Mouse (Mus musculus) heart, embryonic 13.5 days (tissue): ENCODE data around the gene Mx1. TPM values are rescaled to one million over a fixed set of nuclear protein-coding genes. Genes with fewer than 3 reads are reported as not detected.

Experiments
- ATAC-seq: fragments of 200-750 bp; cut with Nextera tagmentation; 2 replicates; pipeline ENCODE4 v1.8.0; 2017; ENCODE audit warnings: moderate TSS enrichment; ENCODE audit not compliant: insufficient number of reproducible peaks, low FRiP score, low TSS enrichment; ENCODE audit errors: extremely low read depth
- H3K27ac ChIP-seq: fragments of 300-500 bp; sonication (generic); replicated peaks from 2 replicates; pipeline ENCODE4 v1.5.1; 2015; ENCODE audit warnings: moderate library complexity, mild to moderate bottlenecking, inconsistent platforms
- H3K27me3 ChIP-seq: fragments of 300-500 bp; sonication (generic); replicated peaks from 2 replicates; pipeline ENCODE4 v1.6.1; 2015; ENCODE audit warnings: mild to moderate bottlenecking, inconsistent platforms
- H3K36me3 ChIP-seq: fragments of 300-500 bp; sonication (generic); 2 replicates; pipeline ENCODE4 v1.6.1; 2015; ENCODE audit warnings: mild to moderate bottlenecking, inconsistent platforms
- H3K4me1 ChIP-seq: fragments of 300-500 bp; sonication (generic); 2 replicates; pipeline ENCODE4 v1.6.1; 2015; ENCODE audit warnings: inconsistent platforms
- H3K4me2 ChIP-seq: fragments of 300-500 bp; sonication (generic); 2 replicates; pipeline ENCODE4 v1.6.1; 2015; ENCODE audit warnings: inconsistent platforms, mild to moderate bottlenecking, moderate library complexity
- H3K4me3 ChIP-seq: fragments of 300-500 bp; sonication (generic); 2 replicates; pipeline ENCODE4 v1.5.1; 2015; ENCODE audit warnings: moderate library complexity, mild to moderate bottlenecking, inconsistent platforms
- H3K9ac ChIP-seq: fragments of 300-500 bp; sonication (generic); 2 replicates; pipeline ENCODE4 v1.6.1; 2015; ENCODE audit warnings: inconsistent platforms, mild to moderate bottlenecking, moderate library complexity
- H3K9me3 ChIP-seq: fragments of 300-500 bp; sonication (generic); 2 replicates; pipeline ENCODE4 v1.6.1; 2016; ENCODE audit warnings: inconsistent platforms
- WGBS: fragments of 180-500 bp; shearing (Covaris S2); methylation state at CpG from one replicate; pipeline ENCODE4 v1.1.7; 2015; ENCODE audit warnings: mixed read lengths; 5-methylcytosine and 5-hydroxymethylcytosine counted together
- polyA plus RNA-seq: library from polyadenylated mRNA; unstranded; fragments of >200 nt; fragmentation: Nextera tagmentation; extraction: Ambion mirVana; gene quantifications from 2 replicates; pipeline ENCODE4 v1.2.1, GENCODE M21; 2015

The Mx1 gene
- polyA plus RNA-seq, 1 experiment from 2014 or later = 0.27 TPM

DNA sequence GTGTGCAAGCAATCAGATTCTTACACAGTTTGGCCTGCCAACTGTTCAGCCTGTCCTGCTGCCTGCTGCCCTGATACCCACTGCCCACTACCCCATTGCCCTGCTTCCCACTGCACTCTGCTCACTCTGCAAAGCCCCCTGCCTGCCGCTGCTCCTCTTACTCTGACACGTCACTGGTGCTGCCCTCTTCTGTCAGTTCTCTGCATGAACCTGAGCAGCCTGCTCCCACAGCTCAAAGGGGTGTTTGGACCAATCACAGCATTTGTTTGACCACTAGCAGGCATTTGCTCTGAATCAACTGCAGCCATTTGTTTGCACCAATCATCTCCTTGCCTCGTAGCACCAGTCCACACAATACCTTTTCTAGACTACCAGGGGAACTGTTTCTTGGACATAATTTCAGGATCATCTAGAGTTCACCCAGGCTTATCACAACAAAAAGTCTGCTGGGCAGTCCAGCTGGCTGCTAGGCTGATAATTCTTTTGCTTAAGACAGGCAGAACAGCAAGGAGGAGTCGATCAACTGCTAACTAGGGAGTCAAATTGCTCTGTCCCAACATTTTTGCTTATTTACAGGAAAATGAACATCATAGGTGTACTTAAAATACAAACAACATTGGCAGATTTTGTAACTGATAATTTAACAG is 44.7 kb downstream of the Mx1 start:
- H3K4me2 ChIP-seq = no peak overlapping the region
- no peak overlapping the region for H3K4me3 ChIP-seq
- no peaks in the 10 kb centered on the region for H3K9me3 ChIP-seq
- H3K27ac ChIP-seq = no peak overlapping the region
- H3K27me3 ChIP-seq = no peaks in the 10 kb centered on the region
- peaks cover 18% of the 10 kb centered on the region for H3K4me1 ChIP-seq
- no peak for ATAC-seq
- H3K9ac ChIP-seq = no peak overlapping the region
- 10% methylated on average over 4 of the region's 4 CpGs for WGBS
- H3K36me3 ChIP-seq = 0 out of 2 replicates have a peak, but pooled peaks cover 3% of the 10 kb centered on the region

DNA sequence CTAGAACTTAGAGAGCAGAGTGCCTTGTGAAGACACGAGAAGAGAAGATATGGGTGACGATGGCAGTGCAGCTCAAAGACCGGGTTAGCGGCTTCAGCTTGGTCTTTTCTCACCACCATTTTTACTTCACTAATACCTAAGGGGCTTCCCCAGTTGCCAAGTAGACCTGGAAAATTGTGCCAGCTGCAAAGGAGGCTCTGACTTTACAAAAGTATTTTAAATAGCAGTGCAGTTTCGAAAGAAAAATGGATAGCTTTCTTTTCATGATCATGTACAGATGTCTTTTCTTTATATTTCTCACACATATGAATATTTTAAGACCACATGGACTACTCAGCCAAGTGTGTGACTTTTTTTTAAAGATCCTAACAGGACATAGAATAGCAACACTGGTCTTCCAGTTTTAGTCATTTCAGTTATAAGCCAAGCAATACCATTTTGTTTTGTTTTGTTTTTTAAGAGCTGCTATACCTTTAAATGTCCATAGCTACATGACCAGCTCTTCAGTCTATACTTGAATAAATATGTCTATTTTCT is 57.2 kb downstream of the Mx1 start:
- Histone ChIP-seq H3K9ac (no peak overlapping the region), H3K27ac (no peak overlapping the region), H3K36me3 (peaks cover 5% of the 10 kb centered on the region; the same call in 1 of the 2 replicates), H3K9me3 (no peaks in the 10 kb centered on the region), H3K4me1 (peaks cover 7% of the 10 kb centered on the region; the same call in 1 of the 2 replicates), H3K4me3 (no peak overlapping the region), H3K4me2 (no peak overlapping the region), H3K27me3 (no peaks in the 10 kb centered on the region; the same call in 1 of the 2 replicates)
- no peak for ATAC-seq
- 87% methylated on average over 5 of the region's 5 CpGs for WGBS

GRCm38 (mm10) chr16:97402213-97402785 is 60.4 kb downstream of the Mx1 start:
- Histone ChIP-seq H3K36me3 (no peaks in the 10 kb centered on the region), H3K27ac (no peak overlapping the region), H3K9me3 (no peaks in the 10 kb centered on the region), H3K4me1 (peaks cover 10% of the 10 kb centered on the region), H3K4me3 (no peak overlapping the region), H3K27me3 (no peaks in the 10 kb centered on the region; the same call in 1 of the 2 replicates), H3K4me2 (no peak overlapping the region), H3K9ac (no peak overlapping the region)
- no peak for ATAC-seq
- WGBS = 65% methylated on average over 4 of the region's 4 CpGs

GRCm38 (mm10) chr16:97401741-97402140 is 61.0 kb downstream of the Mx1 start:
- no peak overlapping the region for H3K4me3 ChIP-seq
- ATAC-seq = no peak
- peaks cover 11% of the 10 kb centered on the region for H3K4me1 ChIP-seq
- no peak overlapping the region for H3K9ac ChIP-seq
- no peaks in the 10 kb centered on the region; the same call in 1 of the 2 replicates for H3K27me3 ChIP-seq
- no peak overlapping the region for H3K27ac ChIP-seq
- no peaks in the 10 kb centered on the region for H3K9me3 ChIP-seq
- H3K4me2 ChIP-seq = no peak overlapping the region
- H3K36me3 ChIP-seq = no peaks in the 10 kb centered on the region

DNA sequence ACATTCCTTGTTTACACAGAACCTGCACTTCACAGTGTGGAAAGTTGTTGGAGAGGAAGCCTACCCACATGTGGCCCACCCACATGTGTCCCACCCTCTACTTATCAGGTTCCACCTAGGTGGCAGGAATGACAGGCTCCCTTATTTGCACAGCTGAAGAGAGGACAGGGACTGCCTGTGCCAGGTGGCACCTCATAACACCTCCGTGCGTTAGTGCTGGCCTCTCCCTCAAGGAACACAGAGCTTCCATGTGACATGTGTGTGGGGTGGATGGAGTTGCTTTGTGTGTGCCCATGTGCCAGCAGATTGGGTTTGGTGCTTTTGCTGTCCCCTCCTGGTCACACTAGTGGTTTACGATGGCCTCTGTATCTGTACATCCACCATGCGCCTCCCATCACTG is 62.7 kb downstream of the Mx1 start:
- ATAC-seq = no peak
- Histone ChIP-seq H3K36me3 (peaks cover 2% of the 10 kb centered on the region; the same call in 1 of the 2 replicates), H3K4me1 (peaks cover 11% of the 10 kb centered on the region), H3K27me3 (no peaks in the 10 kb centered on the region; the same call in 1 of the 2 replicates), H3K4me2 (no peak overlapping the region), H3K9me3 (no peaks in the 10 kb centered on the region), H3K4me3 (no peak overlapping the region), H3K27ac (no peak overlapping the region), H3K9ac (no peak overlapping the region)
- WGBS = 89% methylated on average over 4 of the region's 4 CpGs

- H3K36me3 ChIP-seq = peaks cover 2% of the 10 kb centered on the region; the same call in 1 of the 2 replicates
- no peak overlapping the region for H3K9ac ChIP-seq
- H3K4me3 ChIP-seq = no peak overlapping the region
- H3K4me2 ChIP-seq = no peak overlapping the region
- H3K27me3 ChIP-seq = no peaks in the 10 kb centered on the region; the same call in 1 of the 2 replicates
- H3K9me3 ChIP-seq = no peaks in the 10 kb centered on the region
- H3K4me1 ChIP-seq = peaks cover 15% of the 10 kb centered on the region
- 53% methylated on average over 2 of the region's 2 CpGs for WGBS
- ATAC-seq = no peak
- no peak overlapping the region; the same call in 1 of the 2 replicates for H3K27ac ChIP-seq
Measured at GRCm38 (mm10) chr16:97397945-97398531, 64.7 kb downstream of the Mx1 start.

Other genes with a start within 250 kb of the Mx1 start
- 55.0 and 62.9 TPM in 2 replicates for gene Bace2, start 106.2 kb downstream of the Mx1 start, polyA plus RNA-seq
- not detected in 2 replicates for gene Fam3b, start 51.9 kb upstream of the Mx1 start, polyA plus RNA-seq
- gene Tmprss2, start 148.3 kb upstream of the Mx1 start, polyA plus RNA-seq = 0.74 and 0.78 TPM in 2 replicates